Mouse (Mus musculus) myocyte (in vitro differentiated cells): ENCODE results near the gene Ccnyl1.

Source experiments
- MAX ChIP-seq: IDR thresholded peaks from one replicate; pipeline ENCODE4 v1.6.1; 2011; ENCODE audit warnings: low read depth, mild to moderate bottlenecking, control low read depth
- POLR2A ChIP-seq: IDR thresholded peaks from one replicate; pipeline ENCODE4 v1.6.1; 2011; ENCODE audit warnings: low read depth, mild to moderate bottlenecking, control low read depth, moderate library complexity; ENCODE audit not compliant: insufficient read length
- POLR2AphosphoS2 ChIP-seq: IDR thresholded peaks from one replicate; pipeline ENCODE4 v1.6.1; 2011; ENCODE audit warnings: low read depth, control low read depth; ENCODE audit not compliant: insufficient read length
- REST ChIP-seq: IDR thresholded peaks from one replicate; pipeline ENCODE4 v1.6.1; 2011; ENCODE audit warnings: mild to moderate bottlenecking, control low read depth, moderate library complexity; ENCODE audit not compliant: insufficient read depth, insufficient read length

- TF ChIP-seq POLR2AphosphoS2, result no peak
- TF ChIP-seq REST, result no peak
- no peak for TF ChIP-seq MAX
- no peak for TF ChIP-seq POLR2A
Measured at GRCm38 (mm10) chr1:64733453-64734245, 43.4 kb downstream of the Ccnyl1 start.
